ENCODE assay signal across 8 mouse cellular contexts in genomic region chr17:26949051-26949577, GRCm38 (mm10). TPM values are rescaled to one million over a fixed set of nuclear protein-coding genes. Genes with fewer than 3 reads are reported as not detected.
A peak's percentile ranks its signal among the peaks of the same experiment; 100 is the strongest.
DNase-seq lines count a peak whose midpoint lies in the region; ATAC-seq and TF ChIP-seq lines count a peak whose summit lies in the region.

No protein-coding gene starts in this region.

- H3K27me3 ChIP-seq in G1E (ENCODE audit: insufficient read depth, low read length) = peaks cover 13% of the 10 kb centered on the region
- no peaks in the 10 kb centered on the region for H3K27me3 ChIP-seq in embryonic facial prominence, embryonic 15.5 days
- 0 out of 2 replicates have a peak, but pooled peaks cover 12% of the 10 kb centered on the region for H3K27me3 ChIP-seq in midbrain, embryonic 10.5 days (ENCODE audit: low read depth, poor library complexity, severe bottlenecking)

- ATAC-seq in G1E (ENCODE audit: extremely low read depth, insufficient number of reproducible peaks, low FRiP score, poor library complexity, severe bottlenecking) = no peak
- ATAC-seq in embryonic facial prominence, embryonic 15.5 days (ENCODE audit: insufficient number of reproducible peaks, low FRiP score, low TSS enrichment, low read depth) = no peak
- ATAC-seq in inflammation-experienced regulatory T-cells, adult 6 months = peak; percentile 58

- H3K9me3 ChIP-seq in G1E (replicated peaks) = no peaks in the 10 kb centered on the region
- no peaks in the 10 kb centered on the region for H3K9me3 ChIP-seq in embryonic facial prominence, embryonic 15.5 days (replicated peaks)
- no peaks in the 10 kb centered on the region for H3K9me3 ChIP-seq in midbrain, embryonic 10.5 days (replicated peaks)

- WGBS in embryonic facial prominence, embryonic 15.5 days = 9% methylated on average over 9 of the region's 14 CpGs
- 17% methylated on average over 8 of the region's 14 CpGs for WGBS in midbrain, embryonic 10.5 days

- H3K4me3 ChIP-seq in left cerebral cortex, adult 2 months = peak overlapping the region; percentile 75
- peak overlapping the region; percentile 71 for H3K4me3 ChIP-seq in G1E (ENCODE audit: low read depth, low read length)
- peak overlapping the region; percentile 68 for H3K4me3 ChIP-seq in embryonic facial prominence, embryonic 15.5 days (replicated peaks)
- H3K4me3 ChIP-seq in midbrain, embryonic 10.5 days = peak overlapping the region; percentile 80

- peak in 1 of 2 experiments; percentile 49 for DNase-seq in left cerebral cortex, adult 2 months (ENCODE audit: extremely low spot score in 1 of 2, low spot score in 2 of 2)
- DNase-seq in left cerebral cortex, adult 8-10 months (ENCODE audit: low spot score in 2 of 2) = no peak
- no peak for DNase-seq in G1E (ENCODE audit: low spot score)
- peak; percentile 47 for DNase-seq in midbrain, embryonic 10.5 days (ENCODE audit: low spot score)
- DNase-seq in testis, postnatal 10 days (ENCODE audit: low spot score) = no peak
- no peak for DNase-seq in gastrocnemius, postnatal 14 days

- peaks cover 66% of the 10 kb centered on the region for H3K4me1 ChIP-seq in G1E (ENCODE audit: insufficient read depth, low read depth, low read length)
- peaks cover 84% of the 10 kb centered on the region for H3K4me1 ChIP-seq in embryonic facial prominence, embryonic 15.5 days
- peaks cover 98% of the 10 kb centered on the region for H3K4me1 ChIP-seq in midbrain, embryonic 10.5 days

- peak overlapping the region; percentile 54 for H3K9ac ChIP-seq in embryonic facial prominence, embryonic 15.5 days

- peak; percentile 45 for TF ChIP-seq CTCF in left cerebral cortex, adult 2 months (IDR thresholded peaks at IDR 0.05)
- TF ChIP-seq CTCF in G1E (IDR thresholded peaks at IDR 0.05; ENCODE audit: low read depth, low read length) = peak; percentile 3; the same call in 1 of the 2 replicates

- intact Hi-C loops in left cerebral cortex, adult 2 months (cut with DNase I) = loop anchor here (5.0 kb wide), 1 partner anchor 63 kb away; no protein-coding TSS in a partner anchor
- intact Hi-C loops in gastrocnemius, postnatal 14 days (cut with DNase I; ENCODE audit: low total_unique reads) = no loop called here

- peaks cover 60% of the 10 kb centered on the region for H3K36me3 ChIP-seq in G1E (replicated peaks)
- H3K36me3 ChIP-seq in embryonic facial prominence, embryonic 15.5 days = no peaks in the 10 kb centered on the region
- H3K36me3 ChIP-seq in midbrain, embryonic 10.5 days = peaks cover 9% of the 10 kb centered on the region

- peak overlapping the region; percentile 91 for H3K27ac ChIP-seq in left cerebral cortex, adult 2 months
- peak overlapping the region; percentile 75 for H3K27ac ChIP-seq in embryonic facial prominence, embryonic 15.5 days (replicated peaks)
- H3K27ac ChIP-seq in midbrain, embryonic 10.5 days (replicated peaks) = peak overlapping the region; percentile 92

- peak overlapping the region; percentile 95 for H3K4me2 ChIP-seq in embryonic facial prominence, embryonic 15.5 days (replicated peaks)

RNA-seq across cellular contexts. Expression of gene Syngap1, which starts 8.1 kb away (rescaled TPM):
- 100 to 1,000 TPM; 452 to 471 TPM for total RNA-seq in left cerebral cortex, adult 2 months (2021)
- 100 to 1,000 TPM; 329 to 367 (median 348) TPM for total RNA-seq in left cerebral cortex, adult 8-10 months (2022)
- total RNA-seq in G1E (2014; fragmentation: Nextera tagmentation) (88.0 and 117 TPM in 2 replicates), G1E (2017) (7.3 and 10.2 TPM in 2 replicates)
- polyA plus RNA-seq in G1E (2012) = 22.3 and 24.1 TPM in 2 replicates
- polyA plus RNA-seq in embryonic facial prominence, embryonic 15.5 days (2015; fragmentation: Nextera tagmentation; extraction: Ambion mirVana) = 2.2 and 3.2 TPM in 2 replicates
- polyA plus RNA-seq in inflammation-experienced regulatory T-cells, adult 6 months (2017; shearing (Covaris generic)) = not detected
- polyA plus RNA-seq in midbrain, embryonic 10.5 days (2016; fragmentation: Nextera tagmentation; extraction: Ambion mirVana) = 1.5 TPM in 2 replicates
- 1 to 10 TPM; 5.8 to 6.1 TPM for total RNA-seq in gastrocnemius, postnatal 14 days (2021)

RNA-seq across cellular contexts. Expression of gene Cuta, which starts 9.7 kb away (rescaled TPM):
- total RNA-seq in left cerebral cortex, adult 2 months (2021) = 100 to 1,000 TPM; 103 to 110 TPM
- total RNA-seq in left cerebral cortex, adult 8-10 months (2022) = 100 to 1,000 TPM in 2 of 4 experiments, 10 to 100 TPM in 2; 86.5 to 102 (median 97.7) TPM
- 319 and 371 TPM in 2 replicates for total RNA-seq in G1E (2014; fragmentation: Nextera tagmentation)
- total RNA-seq in G1E (2017) = 182 and 190 TPM in 2 replicates
- polyA plus RNA-seq in G1E (2012) = 526 and 563 TPM in 2 replicates
- 172 and 180 TPM in 2 replicates for polyA plus RNA-seq in embryonic facial prominence, embryonic 15.5 days (2015; fragmentation: Nextera tagmentation; extraction: Ambion mirVana)
- 100 to 1,000 TPM; 132 to 166 (median 135) TPM for polyA plus RNA-seq in inflammation-experienced regulatory T-cells, adult 6 months (2017; shearing (Covaris generic))
- polyA plus RNA-seq in midbrain, embryonic 10.5 days (2016; fragmentation: Nextera tagmentation; extraction: Ambion mirVana) = 175 and 179 TPM in 2 replicates
- total RNA-seq in gastrocnemius, postnatal 14 days (2021) = 100 to 1,000 TPM in 1 of 2 experiments, 10 to 100 TPM in 1; 87.0 to 102 TPM

RNA-seq across cellular contexts. Expression of gene Phf1, which starts 16.3 kb away (rescaled TPM):
- 10 to 100 TPM; 33.8 to 39.5 TPM for total RNA-seq in left cerebral cortex, adult 2 months (2021)
- total RNA-seq in left cerebral cortex, adult 8-10 months (2022) = 10 to 100 TPM; 37.2 to 42.2 (median 38.0) TPM
- total RNA-seq in G1E (2014; fragmentation: Nextera tagmentation) (6.5 and 8.4 TPM in 2 replicates), G1E (2017) (7.3 and 7.4 TPM in 2 replicates)
- 21.6 and 21.7 TPM in 2 replicates for polyA plus RNA-seq in G1E (2012)
- polyA plus RNA-seq in embryonic facial prominence, embryonic 15.5 days (2015; fragmentation: Nextera tagmentation; extraction: Ambion mirVana) = 13.6 and 17.4 TPM in 2 replicates
- polyA plus RNA-seq in inflammation-experienced regulatory T-cells, adult 6 months (2017; shearing (Covaris generic)) = 10 to 100 TPM in 2 of 3 experiments, 1 to 10 TPM in 1; 8.2 to 17.5 (median 14.2) TPM
- polyA plus RNA-seq in midbrain, embryonic 10.5 days (2016; fragmentation: Nextera tagmentation; extraction: Ambion mirVana) = 3.1 and 4.7 TPM in 2 replicates
- 1 to 10 TPM; 4.1 TPM for total RNA-seq in gastrocnemius, postnatal 14 days (2021)

RNA-seq across cellular contexts. Expression of gene Zbtb9, which starts 23.9 kb away (rescaled TPM):
- total RNA-seq in left cerebral cortex, adult 2 months (2021) = 10 to 100 TPM; 16.3 to 18.3 TPM
- 10 to 100 TPM; 13.1 to 15.9 (median 14.7) TPM for total RNA-seq in left cerebral cortex, adult 8-10 months (2022)
- total RNA-seq in G1E (2014; fragmentation: Nextera tagmentation) = 3.6 and 4.4 TPM in 2 replicates
- 25.6 and 27.5 TPM in 2 replicates for total RNA-seq in G1E (2017)
- 10.9 and 11.1 TPM in 2 replicates for polyA plus RNA-seq in G1E (2012)
- polyA plus RNA-seq in embryonic facial prominence, embryonic 15.5 days (2015; fragmentation: Nextera tagmentation; extraction: Ambion mirVana) = 13.8 and 15.6 TPM in 2 replicates
- polyA plus RNA-seq in inflammation-experienced regulatory T-cells, adult 6 months (2017; shearing (Covaris generic)) = 10 to 100 TPM in 1 of 3 experiments, 1 to 10 TPM in 2; 9.0 to 11.1 (median 9.3) TPM
- 18.6 and 18.8 TPM in 2 replicates for polyA plus RNA-seq in midbrain, embryonic 10.5 days (2016; fragmentation: Nextera tagmentation; extraction: Ambion mirVana)
- 1 to 10 TPM; 1.6 to 2.6 TPM for total RNA-seq in gastrocnemius, postnatal 14 days (2021)

RNA-seq across cellular contexts. Expression of gene Kifc5b, which starts 32.2 kb away (rescaled TPM):
- 1 to 10 TPM; 3.3 to 4.6 TPM for total RNA-seq in left cerebral cortex, adult 2 months (2021)
- 1 to 10 TPM; 2.8 to 4.9 (median 3.5) TPM for total RNA-seq in left cerebral cortex, adult 8-10 months (2022)
- 17.1 and 23.0 TPM in 2 replicates for total RNA-seq in G1E (2014; fragmentation: Nextera tagmentation)
- 15.0 and 15.7 TPM in 2 replicates for total RNA-seq in G1E (2017)
- polyA plus RNA-seq in G1E (2012) = 30.1 and 36.1 TPM in 2 replicates
- polyA plus RNA-seq in embryonic facial prominence, embryonic 15.5 days (2015; fragmentation: Nextera tagmentation; extraction: Ambion mirVana) = 6.5 and 7.4 TPM in 2 replicates
- 1 to 10 TPM; 1.2 to 5.3 (median 4.0) TPM for polyA plus RNA-seq in inflammation-experienced regulatory T-cells, adult 6 months (2017; shearing (Covaris generic))
- 10.6 and 12.1 TPM in 2 replicates for polyA plus RNA-seq in midbrain, embryonic 10.5 days (2016; fragmentation: Nextera tagmentation; extraction: Ambion mirVana)
- total RNA-seq in gastrocnemius, postnatal 14 days (2021) = 1 to 10 TPM in 1 of 2 experiments, under 1 TPM in 1; 1.00 to 1.0 TPM
